Mouse (Mus musculus): ENCODE measurements around the gene Mblac2.

DNA sequence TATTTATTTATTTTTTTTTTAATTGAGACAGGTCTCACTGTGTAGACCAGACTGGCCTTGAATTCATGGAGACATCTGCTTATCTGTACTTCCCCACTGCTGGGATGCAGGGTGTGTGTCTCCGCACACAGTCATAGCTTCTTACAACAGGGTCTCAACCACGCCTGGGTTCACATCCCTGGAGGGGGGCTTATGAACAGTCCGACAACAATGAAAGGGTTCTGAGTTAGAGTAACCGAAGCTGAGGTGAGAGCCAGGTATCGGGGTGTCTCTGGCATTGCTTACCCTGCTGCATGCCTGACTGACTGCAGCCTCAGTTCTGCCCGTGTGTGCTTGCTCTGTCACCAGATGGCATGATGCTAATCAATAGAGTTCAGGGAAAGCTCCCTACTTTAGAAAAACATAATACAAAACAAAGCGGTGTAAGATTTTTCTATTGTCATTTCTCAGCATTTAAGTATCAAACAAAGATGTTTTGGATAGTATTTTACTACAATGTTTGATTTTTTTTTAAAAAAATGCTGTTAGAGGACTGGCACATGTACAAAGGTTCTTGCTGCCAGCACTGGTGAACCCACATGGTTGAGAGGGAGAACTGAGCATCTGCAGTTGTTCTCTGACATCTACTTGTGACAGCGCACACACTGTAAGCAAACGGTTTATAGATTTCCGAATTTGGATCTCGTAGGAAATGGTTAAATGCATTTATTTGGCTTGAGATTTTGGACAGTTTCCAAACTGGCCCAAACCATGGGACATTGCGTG is 47.4 kb upstream of the Mblac2 start:
- no peak for TF ChIP-seq ZNF384 (IDR thresholded peaks at IDR 0.05; ENCODE audit: low read depth, low read length)
- TF ChIP-seq POLR2A (IDR thresholded peaks at IDR 0.05; ENCODE audit: control insufficient read depth in 1 of 2, insufficient read depth in 1 of 2, low read depth in 1 of 2, low read length in 2 of 2, poor library complexity in 1 of 2) = no peak
- TF ChIP-seq CTCF (IDR thresholded peaks at IDR 0.05 in 2 of 3, conservative IDR thresholded peaks at IDR 0.05 in 1 of 3; ENCODE audit: control insufficient read depth in 1 of 3, insufficient read depth in 1 of 3, low read depth in 2 of 3, low read length in 3 of 3, poor library complexity in 1 of 3, severe bottlenecking in 1 of 3) = no peak
- TF ChIP-seq HCFC1 (IDR thresholded peaks at IDR 0.05; ENCODE audit: low read depth, low read length) = no peak
- no peak for TF ChIP-seq EP300 (IDR thresholded peaks at IDR 0.05; ENCODE audit: low read depth in 1 of 2, low read length in 2 of 2)
- no peak for TF ChIP-seq RCOR1 (IDR thresholded peaks at IDR 0.05; ENCODE audit: low read depth, low read length)
- TF ChIP-seq SMC3 (IDR thresholded peaks at IDR 0.05; ENCODE audit: low read depth, low read length) = no peak
- no peak for TF ChIP-seq CHD1 (IDR thresholded peaks at IDR 0.05; ENCODE audit: low read depth, low read length)
- no peak for TF ChIP-seq TBP (IDR thresholded peaks at IDR 0.05; ENCODE audit: low read depth, low read length)
- no peak for TF ChIP-seq TCF12 (IDR thresholded peaks at IDR 0.05; ENCODE audit: low read depth, low read length)
- TF ChIP-seq MAX (IDR thresholded peaks at IDR 0.05; ENCODE audit: low read length) = no peak
- no peak for TF ChIP-seq GATA1 (IDR thresholded peaks at IDR 0.05; ENCODE audit: low read depth, low read length)
